Mouse (Mus musculus) adrenal gland, postnatal 10 days (tissue): ENCODE data around the gene Afmid. TPM values are rescaled to one million over a fixed set of nuclear protein-coding genes. Genes with fewer than 3 reads are reported as not detected.

Source experiments
- DNase-seq: peaks from one replicate; pipeline ENCODE4 v3.0.0; 2021; ENCODE audit warnings: mixed read lengths
- total RNA-seq, 2 experiments: library from RNA; stranded (reverse); gene quantifications; 2 replicates each; pipeline ENCODE4 v1.2.3; 2021

Afmid gene
- total RNA-seq, 2 experiments from 2014 or later, result 14.1 to 17.7 TPM

DNA sequence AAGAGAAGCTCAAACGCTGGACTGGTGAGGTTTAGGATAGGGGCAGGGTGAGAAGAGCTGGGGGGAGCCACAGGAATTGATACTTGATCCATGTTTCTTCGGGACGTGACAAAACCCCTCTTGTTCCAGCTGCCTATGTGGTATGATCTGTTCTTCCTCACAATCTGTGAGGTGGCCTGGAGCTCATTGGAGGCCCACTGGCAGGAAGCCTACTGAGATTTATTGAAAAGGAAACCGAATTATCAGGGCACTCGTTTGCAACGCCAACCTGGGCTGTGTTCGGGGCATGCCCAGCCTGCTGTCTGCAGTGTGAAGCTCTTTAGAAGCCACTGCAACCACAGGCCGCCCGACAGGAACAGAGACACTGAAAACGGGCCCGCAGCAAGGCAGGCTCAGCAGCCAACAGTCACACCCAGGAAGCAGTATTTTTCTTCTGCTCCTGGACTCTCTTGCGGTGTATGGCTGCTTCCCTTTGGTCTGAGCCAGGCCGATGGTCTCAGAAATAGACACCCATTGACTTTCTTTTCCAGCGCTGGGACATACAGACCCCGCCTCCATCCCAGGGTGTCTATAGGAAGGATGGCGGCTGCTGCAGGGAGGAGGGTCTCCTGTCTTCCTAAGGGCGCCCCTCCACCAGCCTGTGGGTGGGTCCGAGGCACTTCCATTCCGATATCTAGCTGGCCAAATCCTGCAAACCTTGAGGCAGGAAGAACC is 22.7 kb downstream of the Afmid start:
- peak; percentile 56 for DNase-seq

DNA sequence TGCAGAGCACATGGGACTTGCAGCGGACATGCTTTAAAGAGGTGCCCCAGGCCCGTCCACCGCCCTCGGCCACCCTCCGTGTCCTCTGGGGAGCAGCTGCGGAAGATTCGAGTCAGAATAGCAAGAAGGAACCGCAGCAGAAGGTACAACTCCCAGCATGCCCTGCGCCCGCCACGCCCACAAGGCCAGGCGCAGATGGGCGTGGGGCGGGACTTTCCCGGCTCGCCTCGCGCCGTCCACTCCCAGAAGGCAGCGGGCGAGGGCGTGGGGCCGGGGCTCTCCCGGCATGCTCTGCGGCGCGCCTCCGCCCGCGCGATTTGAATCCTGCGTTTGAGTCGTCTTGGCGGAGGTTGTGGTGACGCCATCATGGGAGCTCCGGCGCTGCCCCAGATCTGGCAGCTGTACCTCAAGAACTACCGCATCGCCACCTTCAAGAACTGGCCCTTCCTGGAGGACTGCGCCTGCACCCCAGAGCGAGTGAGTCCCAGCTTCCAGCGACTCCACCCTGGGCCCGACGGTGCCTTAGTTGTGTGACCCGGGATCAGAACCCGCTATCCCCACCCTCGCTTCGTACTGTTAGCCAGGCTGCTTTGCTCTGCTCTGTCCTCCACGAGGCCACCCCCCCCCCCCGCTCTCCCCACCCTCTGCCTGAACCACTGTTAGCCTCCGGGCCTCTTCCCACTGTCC is 23.4 kb downstream of the Afmid start, which contains the start of gene Birc5:
Gene Birc5 (plus strand): TSS at position 267 of the 687 bp plus-strand sequence.
- peak; percentile 98 for DNase-seq

DNA sequence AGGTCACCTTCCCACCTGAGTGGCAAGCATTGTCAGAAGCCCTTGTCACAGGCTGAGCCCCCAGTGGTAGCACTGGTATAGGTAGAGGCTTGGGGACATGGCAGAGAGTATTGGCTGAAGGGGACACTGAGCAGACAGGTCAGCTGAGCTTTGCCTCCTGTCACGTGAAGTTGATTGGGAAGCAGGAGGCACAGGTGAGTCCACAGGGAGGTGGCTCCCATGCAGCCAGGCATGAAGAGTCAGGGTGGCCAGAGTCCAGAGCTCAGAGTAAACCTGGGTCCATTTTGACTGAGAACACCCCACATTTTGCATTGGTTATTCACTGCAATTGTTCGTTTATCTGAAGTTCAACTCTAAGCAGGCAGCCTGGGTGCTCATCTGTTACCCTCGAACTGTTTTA is 27.2 kb downstream of the Afmid start:
- no peak for DNase-seq

DNA sequence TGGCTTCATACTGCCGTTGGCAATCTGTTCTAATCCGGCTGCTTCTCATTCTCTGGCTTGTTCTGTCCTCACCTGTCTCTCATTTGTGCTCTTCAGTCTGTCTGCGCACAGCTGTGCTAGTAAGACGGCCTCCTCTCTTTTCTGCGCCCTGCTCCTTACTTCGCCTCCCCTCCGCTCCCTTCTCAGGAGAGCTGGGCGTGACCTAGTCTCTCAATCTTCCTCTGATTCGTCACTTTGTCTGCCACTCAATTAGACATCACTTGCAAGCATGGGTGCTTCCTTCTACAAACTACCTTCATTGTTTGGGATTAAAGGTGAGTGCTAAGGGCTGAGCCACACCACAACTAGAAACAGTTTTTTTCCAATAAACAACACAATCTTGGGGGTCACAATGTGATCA is 28.5 kb downstream of the Afmid start:
- DNase-seq, result no peak

DNA sequence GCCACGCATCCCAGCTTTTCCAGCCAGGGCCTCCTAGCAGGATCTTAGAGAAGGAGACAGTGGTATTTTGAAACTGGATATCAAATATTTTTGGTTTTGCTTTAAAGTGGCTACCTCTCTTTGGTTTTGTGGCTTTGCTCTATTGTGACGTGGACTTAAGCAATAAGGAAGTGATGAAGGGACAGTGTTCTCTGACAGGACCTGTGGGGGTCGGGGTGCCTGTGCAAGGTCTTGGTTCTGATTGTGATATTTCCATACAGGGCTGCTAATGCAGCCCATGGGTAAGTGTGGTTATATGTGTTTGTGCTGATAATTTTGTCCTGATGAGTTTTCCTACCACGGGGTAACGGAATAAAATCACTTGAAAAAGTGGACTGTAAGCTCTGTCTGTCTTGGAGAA is 29.6 kb downstream of the Afmid start:
- no peak for DNase-seq

DNA sequence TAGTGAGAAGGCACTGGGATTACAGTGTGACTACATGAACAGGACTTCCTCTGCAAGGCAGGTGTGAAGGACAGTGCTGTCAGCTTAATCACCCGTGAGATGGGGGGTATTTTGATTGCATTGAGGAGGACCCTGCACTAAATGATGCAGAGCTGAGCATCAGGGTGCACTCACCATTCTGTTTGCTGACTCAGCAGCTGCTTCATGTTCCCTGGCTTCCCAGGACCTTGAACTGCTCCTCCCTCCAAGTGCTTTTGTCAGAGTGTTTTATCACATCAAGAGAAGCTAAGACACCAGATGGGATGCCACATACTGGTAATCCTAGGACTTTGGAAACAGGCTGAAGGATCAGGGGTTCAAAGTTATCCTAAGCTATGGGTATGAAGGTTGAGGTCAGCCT is 30.3 kb downstream of the Afmid start:
- no peak for DNase-seq

DNA sequence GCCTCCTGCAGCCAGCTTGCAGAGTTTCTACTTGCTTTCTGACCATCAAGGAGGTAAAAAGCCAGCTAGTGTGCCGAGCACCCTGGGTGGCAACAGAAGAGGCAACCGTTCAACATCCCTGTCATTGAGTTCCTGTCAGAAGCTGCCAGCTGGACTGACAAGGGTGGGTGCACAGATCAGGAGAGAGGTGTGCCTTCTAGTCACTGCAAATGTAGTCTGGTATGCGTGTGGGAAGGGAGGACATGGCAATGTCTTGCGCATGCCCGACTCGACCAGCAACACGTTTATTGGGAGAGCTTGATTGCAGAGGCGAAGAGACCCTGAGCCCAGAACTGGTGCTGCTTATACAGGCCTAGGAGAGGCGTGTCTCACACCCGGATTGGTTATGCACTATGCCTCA is 31.7 kb downstream of the Afmid start:
- no peak for DNase-seq

DNA sequence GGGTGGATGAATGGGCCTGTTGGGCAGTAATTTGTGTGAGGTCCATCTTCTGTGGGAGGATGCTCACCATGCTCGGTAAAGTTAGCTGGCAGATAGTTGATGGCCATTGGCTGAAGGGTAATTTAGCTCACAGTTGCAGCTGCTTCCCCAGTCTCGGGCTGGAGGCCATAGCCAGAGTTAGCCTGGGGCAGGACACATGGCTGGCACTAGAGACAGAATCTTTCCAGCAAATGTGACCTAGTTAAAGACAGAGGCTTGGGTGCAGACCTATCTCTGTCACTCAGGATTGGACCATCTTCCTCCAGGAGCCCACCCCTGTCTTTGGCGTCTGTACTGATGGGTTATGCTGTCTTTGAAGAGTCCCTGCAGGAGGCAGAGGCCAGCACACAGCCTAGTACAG is 32.7 kb downstream of the Afmid start:
- no peak for DNase-seq

DNA sequence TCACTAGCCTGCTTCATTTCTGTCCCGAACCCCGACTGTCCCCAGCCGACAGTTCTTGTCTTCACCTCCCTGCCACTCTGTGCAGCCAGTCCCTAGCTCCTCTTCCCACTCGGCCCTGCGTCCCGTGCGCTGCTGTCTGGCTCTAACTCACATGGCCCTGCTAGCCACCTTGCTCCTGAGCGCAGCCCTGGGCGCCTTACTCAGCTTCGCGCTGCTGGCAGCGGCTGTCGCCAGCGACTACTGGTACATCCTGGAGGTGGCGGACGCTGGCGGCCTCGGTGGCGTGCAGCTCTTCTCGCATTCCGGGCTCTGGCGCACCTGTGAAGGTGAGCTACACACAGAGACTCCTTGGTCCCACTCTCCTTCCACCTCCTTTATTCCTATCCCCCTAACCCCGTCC is 34.9 kb downstream of the Afmid start, which contains the start of gene Tmem235:
Gene Tmem235 (plus strand): TSS at position 152 of the 400 bp plus-strand sequence.
- no peak for DNase-seq

DNA sequence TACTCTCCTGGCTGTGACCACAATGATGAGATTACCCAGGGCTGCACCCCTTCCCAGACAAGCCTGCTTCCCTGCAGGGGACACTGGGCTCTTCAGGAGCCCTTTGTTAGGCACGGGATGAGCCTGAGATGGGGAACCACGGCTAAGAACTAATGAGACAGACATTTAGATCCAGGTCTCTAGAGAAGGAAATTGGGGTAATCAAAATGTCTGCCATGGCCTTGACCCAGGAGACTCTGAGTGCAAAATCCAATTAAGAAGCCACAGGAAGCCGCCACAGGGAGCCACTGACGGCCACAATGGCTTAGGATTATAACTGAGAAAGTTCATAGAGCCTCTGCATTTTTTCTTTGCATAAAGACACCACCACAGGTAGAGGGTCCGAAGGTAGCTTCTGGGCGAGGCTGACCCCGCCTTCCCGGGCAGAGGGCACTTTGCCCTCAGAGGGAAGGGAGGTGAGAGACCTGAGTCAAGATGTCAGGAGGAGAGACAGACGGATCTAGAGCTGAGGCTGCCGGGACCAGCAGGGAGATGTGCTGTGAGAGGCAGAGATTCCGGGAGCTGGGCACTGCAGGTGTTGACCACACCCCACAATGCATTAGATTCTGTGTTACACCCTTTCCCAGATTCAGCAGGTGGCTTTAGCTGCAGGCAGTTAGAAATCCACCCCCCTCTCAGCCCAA is 37.6 kb downstream of the Afmid start:
- no peak for DNase-seq

DNA sequence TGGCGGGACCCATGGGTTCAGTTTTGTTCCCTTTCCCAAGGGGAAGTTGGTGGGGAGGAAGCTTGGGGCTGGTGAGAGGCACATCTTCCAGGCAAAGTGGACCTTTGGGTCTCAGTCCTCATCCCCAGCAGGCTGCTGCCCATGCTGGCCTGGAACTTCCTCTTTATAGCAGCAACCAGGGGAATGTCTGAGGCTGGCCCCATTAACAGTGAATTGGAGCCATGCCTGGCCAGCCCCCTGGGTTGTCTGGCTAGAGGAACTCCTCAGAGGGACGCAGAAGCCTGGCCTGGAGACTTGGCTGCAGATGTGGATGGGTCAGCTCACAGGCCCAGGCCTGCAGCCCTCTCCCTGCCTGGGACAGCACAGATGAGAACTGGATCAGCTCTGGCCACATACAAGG is 39.1 kb downstream of the Afmid start:
- DNase-seq, result no peak

DNA sequence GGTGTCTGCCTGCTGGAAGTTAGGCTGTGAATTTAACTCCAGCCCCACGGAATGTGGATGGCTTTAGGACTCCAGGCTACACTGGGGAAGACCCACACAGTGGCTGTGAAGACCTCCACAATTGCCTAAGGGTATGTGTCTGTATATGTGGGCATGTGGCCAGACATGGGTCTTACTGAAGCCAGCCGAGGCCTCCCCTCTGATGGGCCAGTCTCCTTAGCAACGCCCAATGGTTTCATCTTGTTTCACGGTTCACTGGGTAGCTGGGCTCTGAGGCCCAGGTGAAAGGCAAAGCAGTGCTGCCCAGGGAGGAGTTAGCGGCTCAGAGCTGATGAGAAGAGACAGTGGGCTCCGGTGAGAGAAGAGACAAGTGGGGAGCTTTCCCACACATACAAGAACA is 40.3 kb downstream of the Afmid start:
- no peak for DNase-seq

DNA sequence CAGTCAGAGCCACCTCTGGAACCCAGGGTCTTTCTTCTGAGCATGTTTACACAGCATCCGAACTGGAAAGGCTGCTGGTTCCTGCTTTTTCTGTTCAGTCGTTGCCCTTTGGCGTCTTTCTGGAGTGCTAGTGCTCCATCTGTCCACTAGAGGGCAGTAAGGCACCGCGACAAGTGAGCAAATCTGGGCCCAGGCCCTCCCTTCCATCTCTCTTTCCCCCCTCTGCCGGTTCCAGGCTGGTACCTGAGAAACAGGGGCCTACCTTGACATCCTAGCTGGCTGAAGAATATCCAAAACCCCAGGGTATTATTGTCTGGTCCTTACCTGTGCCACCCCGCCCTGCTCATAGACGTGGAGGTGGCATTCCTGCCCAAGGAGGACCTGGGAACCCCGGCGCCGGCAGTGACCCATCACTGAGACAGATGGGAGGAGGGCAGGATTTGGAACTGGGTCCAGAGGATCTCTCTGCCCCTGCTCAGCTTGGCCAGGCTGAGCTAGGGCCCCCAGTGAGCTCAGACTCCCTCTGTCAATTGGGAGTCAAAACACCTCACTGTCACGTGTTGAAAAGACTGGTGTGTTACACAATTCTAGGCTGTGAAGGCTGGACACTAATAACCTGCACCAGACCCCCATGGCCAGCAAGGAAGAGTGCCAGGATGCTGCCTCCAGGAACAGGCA is 45.1 kb downstream of the Afmid start:
- DNase-seq, result peak; percentile 78

DNA sequence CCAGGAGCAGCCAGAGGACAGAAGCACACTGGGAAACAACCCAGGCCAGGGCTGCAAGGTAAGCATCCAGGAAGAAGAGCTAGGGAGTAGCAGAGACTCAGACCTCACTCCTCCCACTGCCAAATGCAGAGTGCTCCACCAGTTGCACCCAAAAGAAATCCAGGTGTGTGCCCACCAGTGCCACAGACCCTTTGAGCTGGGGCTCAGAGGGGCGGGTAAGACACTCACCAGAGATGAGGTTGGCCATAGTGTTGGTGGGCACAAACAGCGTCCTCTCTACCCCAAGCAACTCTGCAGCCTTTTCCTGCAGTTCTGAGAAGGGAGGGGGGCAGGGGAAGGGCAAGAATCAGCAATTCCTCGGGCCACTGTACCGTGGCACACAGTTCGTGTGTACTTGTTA is 45.7 kb downstream of the Afmid start:
- DNase-seq, result no peak

DNA sequence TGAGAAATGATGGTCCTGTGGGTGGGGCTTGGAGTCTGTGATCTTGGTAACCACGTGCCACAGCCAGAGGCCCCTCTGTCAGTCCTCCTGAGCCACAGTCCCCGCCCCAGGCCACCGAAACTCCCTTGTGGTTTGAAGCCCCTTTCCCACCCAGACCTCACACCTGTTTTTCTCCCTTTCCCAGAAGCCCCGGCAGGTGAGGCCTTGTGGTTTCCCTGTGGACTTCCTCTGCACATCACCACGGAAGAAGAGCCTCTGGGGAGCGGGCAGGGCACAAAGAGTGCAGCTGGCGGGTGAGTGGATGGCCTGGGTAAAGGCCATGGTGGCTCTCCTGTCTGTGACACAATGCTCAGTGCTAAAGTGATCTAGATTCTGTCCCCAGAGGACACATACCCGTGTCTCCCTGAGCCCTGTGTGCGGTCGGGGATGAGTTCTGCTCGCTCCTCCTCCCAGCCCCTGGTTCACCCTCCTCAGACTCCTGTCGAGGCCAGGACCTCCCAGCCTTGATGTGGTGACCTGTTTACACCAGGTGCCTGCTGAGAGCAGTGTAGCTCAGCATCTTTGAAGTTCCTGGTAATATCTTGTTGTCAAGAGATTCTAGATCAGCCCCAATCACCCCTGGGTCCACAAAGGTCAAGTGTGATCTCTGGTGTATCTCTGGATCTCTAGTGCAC is 46.3 kb downstream of the Afmid start:
- DNase-seq, result no peak

DNA sequence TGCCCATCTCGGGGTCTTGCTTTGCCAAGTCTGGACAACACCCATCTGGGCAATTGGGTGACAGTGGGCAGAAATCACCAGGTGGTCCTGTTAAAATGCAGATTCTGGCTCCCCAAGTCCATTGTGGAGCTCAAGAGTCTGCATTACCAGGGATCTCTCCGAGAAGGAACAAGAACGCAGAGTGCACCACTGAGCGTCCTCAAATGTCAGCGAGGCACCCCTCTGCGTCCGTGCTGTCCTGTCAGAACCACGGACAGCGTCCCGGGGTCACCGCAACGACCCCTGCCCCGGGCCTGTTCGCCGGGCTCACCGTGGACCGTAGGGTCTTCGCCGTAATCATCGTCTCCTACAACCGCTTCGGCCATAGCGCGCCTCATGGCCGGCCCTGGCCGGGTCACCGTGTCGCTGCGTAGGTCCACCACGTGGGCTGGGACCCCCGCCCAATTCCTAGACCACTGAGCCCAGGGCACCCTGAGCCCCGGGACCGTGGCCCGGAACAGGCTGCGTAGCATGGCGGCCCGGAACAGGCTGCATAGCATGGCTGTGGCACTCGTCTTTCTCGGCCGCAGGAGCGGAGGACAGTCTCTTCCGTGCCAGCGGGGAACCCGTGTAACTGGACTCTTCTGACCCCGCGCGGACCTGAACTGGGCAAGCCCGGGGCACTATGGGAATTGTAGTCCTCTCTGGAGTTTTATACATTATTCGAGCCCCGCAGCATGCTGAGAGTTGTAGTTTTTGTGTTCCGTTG is 47.3 kb downstream of the Afmid start, which contains the start of gene Tha1:
Gene Tha1 (minus strand): TSS at position 621 of the 748 bp plus-strand sequence.
- DNase-seq, result peak; percentile 90

DNA sequence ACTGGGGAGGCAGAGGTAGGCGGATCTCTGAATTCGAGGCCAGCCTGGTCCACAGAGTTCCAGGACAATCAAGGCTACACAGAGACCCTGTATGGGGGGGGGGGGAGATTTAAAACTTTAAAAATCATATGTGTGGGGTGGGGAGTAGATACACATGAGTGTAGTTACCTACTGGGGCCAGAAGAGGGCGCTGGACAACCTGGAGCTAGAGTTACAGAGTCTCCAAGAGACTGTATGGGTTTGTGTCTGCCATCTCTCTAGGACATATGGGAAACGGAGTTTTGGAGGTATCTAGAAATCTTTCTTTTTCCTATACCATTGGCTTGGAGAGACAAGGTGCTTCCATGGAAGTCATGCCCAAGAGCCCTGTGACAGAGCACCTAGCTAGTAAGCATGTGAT is 48.7 kb downstream of the Afmid start:
- DNase-seq, result no peak

DNA sequence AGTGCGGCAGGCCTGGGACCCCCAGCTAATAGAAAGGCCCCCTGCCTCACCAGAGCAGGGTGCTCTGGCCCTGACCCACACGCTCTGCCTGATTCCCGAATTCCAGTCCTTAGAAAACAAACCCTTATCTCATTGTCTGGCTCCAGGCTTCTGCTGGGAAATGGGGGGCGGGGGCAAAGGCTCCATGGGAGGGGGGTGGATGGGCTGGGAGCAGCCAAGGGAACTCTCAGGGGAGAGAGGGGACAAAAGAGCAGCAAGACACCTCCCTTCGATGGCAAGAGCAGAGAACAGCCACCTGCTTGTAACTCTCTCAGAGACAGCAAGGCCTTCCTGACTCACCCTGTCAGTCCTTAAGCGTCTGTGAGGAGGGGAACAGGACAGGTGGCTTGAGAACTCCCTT is 50.0 kb downstream of the Afmid start:
- no peak for DNase-seq

DNA sequence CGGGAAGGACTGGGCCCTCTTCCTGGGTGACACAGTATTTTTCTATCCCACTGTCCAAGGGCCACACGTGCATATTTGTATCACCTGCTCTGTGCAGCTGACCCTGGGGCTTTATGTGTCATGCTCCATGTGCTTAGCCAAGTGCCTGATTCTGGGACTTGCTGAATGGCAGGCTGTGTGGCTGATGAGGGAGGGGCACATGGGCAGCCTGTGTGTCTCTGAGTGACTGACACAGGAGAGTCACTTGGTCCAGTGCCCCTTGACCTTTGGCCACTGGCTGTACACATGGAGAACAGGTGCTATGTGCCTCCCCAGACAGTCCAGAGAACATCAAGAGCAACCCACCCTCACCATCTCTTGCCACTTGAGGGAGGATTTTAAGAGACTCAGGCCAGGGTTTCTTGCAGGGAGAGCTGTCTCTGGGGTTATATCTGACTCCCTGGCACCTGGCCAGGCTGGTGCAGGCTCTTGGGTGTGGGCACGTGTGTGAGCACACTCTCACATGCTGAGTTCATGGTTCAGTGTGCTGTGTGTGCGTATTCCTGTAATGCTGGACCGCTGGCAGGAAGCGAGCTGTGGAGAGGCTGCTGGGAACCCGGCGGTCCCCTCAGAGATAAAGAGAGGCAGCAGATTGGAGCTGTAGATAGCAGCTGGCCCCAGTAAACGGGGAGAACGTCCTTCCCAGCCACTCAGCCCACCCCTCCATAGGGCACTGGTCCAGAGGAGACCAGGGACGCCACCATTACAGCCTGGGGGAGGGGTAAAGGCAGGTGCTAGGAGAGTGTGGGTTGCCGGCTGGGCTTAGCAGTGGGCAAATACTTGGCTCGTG is 52.4 kb downstream of the Afmid start:
- peak; percentile 58 for DNase-seq

DNA sequence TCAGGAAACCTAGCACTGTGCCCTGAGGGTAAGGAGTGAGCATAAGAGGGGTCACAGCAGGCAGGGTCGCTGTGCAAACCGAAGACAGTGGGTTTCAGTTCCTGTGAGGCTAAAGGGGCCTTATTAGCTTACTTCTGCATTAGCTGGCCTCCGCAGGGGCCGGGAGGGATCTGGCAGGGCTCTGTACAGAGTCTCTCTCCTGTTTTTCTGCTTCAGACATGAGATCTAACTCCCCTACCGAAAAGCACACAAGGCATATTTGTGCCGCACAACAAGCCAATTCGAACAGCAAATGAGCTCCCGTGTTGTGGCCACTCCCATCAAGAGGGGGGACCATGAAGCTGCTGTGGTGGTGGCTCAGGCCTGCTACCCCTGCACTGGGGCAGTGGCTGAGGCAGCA is 53.2 kb downstream of the Afmid start:
- DNase-seq, result no peak
